In genomic region chr9:57597929-57598382, GRCm38 (mm10) we compare ENCODE assay signal across 14 mouse cellular contexts. TPM values are rescaled to one million over a fixed set of nuclear protein-coding genes. Genes with fewer than 3 reads are reported as not detected.
DNase-seq lines count a peak whose midpoint lies in the region; ATAC-seq lines count a peak whose summit lies in the region.
"Had no signal": no experiment of that assay in that cellular context is flagged by ENCODE, and none has a peak within 500 bp of the region (broad histone marks: within the 10 kb centered on the region; RNA-seq: fewer than 3 reads in every experiment).

No protein-coding gene starts in this region.

- H3K36me3 ChIP-seq in heart, embryonic 12.5 days, result peaks cover 27% of the 10 kb centered on the region
- peaks cover 13% of the 10 kb centered on the region for H3K36me3 ChIP-seq in midbrain, embryonic 12.5 days
- H3K36me3 ChIP-seq in midbrain, embryonic 16.5 days (ENCODE audit: control insufficient read depth, insufficient read depth, low read length), result peaks cover 11% of the 10 kb centered on the region
- no peaks in the 10 kb centered on the region for H3K36me3 ChIP-seq in stomach, embryonic 16.5 days (ENCODE audit: control insufficient read depth, insufficient read depth, low read length)

- peak overlapping the region; percentile 35; the same call in 1 of the 2 replicates for H3K9ac ChIP-seq in heart, embryonic 12.5 days
- no peak overlapping the region; the same call in 1 of the 2 replicates for H3K9ac ChIP-seq in midbrain, embryonic 12.5 days (replicated peaks)
- H3K9ac ChIP-seq in midbrain, embryonic 16.5 days (ENCODE audit: low read depth, low read length), result no peak overlapping the region
- H3K9ac ChIP-seq in stomach, embryonic 16.5 days (ENCODE audit: low read length), result no peak overlapping the region

- H3K27ac ChIP-seq in heart, embryonic 12.5 days (ENCODE audit: poor library complexity, severe bottlenecking), result peak overlapping the region; percentile 2; the same call in 1 of the 2 replicates
- peak overlapping the region; percentile 73 for H3K27ac ChIP-seq in midbrain, embryonic 12.5 days (replicated peaks)
- H3K27ac ChIP-seq in midbrain, embryonic 16.5 days (ENCODE audit: low read length), result no peak overlapping the region
- H3K27ac ChIP-seq in stomach, embryonic 16.5 days (ENCODE audit: low read length), result no peak overlapping the region
- H3K27ac ChIP-seq: macrophage had no signal

- no peaks in the 10 kb centered on the region for H3K27me3 ChIP-seq in heart, embryonic 12.5 days (replicated peaks)
- H3K27me3 ChIP-seq in midbrain, embryonic 12.5 days, result 0 out of 2 replicates have a peak, but pooled peaks cover 7% of the 10 kb centered on the region
- H3K27me3 ChIP-seq in midbrain, embryonic 16.5 days (ENCODE audit: control insufficient read depth, insufficient read depth, low read depth, low read length), result no peaks in the 10 kb centered on the region
- no peaks in the 10 kb centered on the region for H3K27me3 ChIP-seq in stomach, embryonic 16.5 days (ENCODE audit: control insufficient read depth, insufficient read depth, low read length)
- H3K27me3 ChIP-seq: CH12.LX had no signal

- H3K9me3 ChIP-seq in heart, embryonic 12.5 days (replicated peaks), result no peaks in the 10 kb centered on the region
- H3K9me3 ChIP-seq in midbrain, embryonic 12.5 days, result no peaks in the 10 kb centered on the region
- no peaks in the 10 kb centered on the region for H3K9me3 ChIP-seq in midbrain, embryonic 16.5 days (replicated peaks; ENCODE audit: control insufficient read depth, low read length, poor library complexity, severe bottlenecking)
- no peaks in the 10 kb centered on the region for H3K9me3 ChIP-seq in stomach, embryonic 16.5 days (replicated peaks; ENCODE audit: control insufficient read depth, low read length)

- no peak; the same call in 1 of the 2 replicates for ATAC-seq in heart, embryonic 12.5 days (ENCODE audit: insufficient number of reproducible peaks, low FRiP score)
- ATAC-seq in midbrain, embryonic 12.5 days (ENCODE audit: low FRiP score, low read depth), result 0 out of 2 replicates have a peak, but pooled peaks have one; percentile 17
- no peak for ATAC-seq in midbrain, embryonic 16.5 days
- ATAC-seq in stomach, embryonic 16.5 days (ENCODE audit: insufficient read depth, low FRiP score), result peak; percentile 8; the same call in 1 of the 2 replicates

- no peak overlapping the region for H3K4me2 ChIP-seq in heart, embryonic 12.5 days
- H3K4me2 ChIP-seq in midbrain, embryonic 12.5 days (replicated peaks), result no peak overlapping the region
- no peak overlapping the region for H3K4me2 ChIP-seq in midbrain, embryonic 16.5 days (ENCODE audit: low read length)
- H3K4me2 ChIP-seq in stomach, embryonic 16.5 days (ENCODE audit: low read depth, low read length), result no peak overlapping the region

- peaks cover 65% of the 10 kb centered on the region for H3K4me1 ChIP-seq in heart, embryonic 12.5 days (replicated peaks)
- peaks cover 37% of the 10 kb centered on the region for H3K4me1 ChIP-seq in midbrain, embryonic 12.5 days
- peaks cover 8% of the 10 kb centered on the region; the same call in 1 of the 2 replicates for H3K4me1 ChIP-seq in midbrain, embryonic 16.5 days (ENCODE audit: control insufficient read depth, insufficient read depth, low read length)
- H3K4me1 ChIP-seq in stomach, embryonic 16.5 days (ENCODE audit: control insufficient read depth, insufficient read depth, low read length), result peaks cover 5% of the 10 kb centered on the region; the same call in 1 of the 2 replicates

- H3K4me3 ChIP-seq in heart, embryonic 12.5 days, result no peak overlapping the region
- no peak overlapping the region for H3K4me3 ChIP-seq in midbrain, embryonic 12.5 days
- no peak overlapping the region for H3K4me3 ChIP-seq in midbrain, embryonic 16.5 days (ENCODE audit: low read depth, low read length)
- H3K4me3 ChIP-seq in stomach, embryonic 16.5 days (replicated peaks; ENCODE audit: low read length), result no peak overlapping the region

- 13% methylated on average over 4 of the region's 4 CpGs for WGBS in heart, embryonic 12.5 days
- WGBS in midbrain, embryonic 12.5 days, result 21% methylated on average over 4 of the region's 4 CpGs
- 24% methylated on average over 4 of the region's 4 CpGs for WGBS in midbrain, embryonic 16.5 days
- 31% methylated on average over 4 of the region's 4 CpGs for WGBS in stomach, embryonic 16.5 days

- no peak for DNase-seq in heart, adult 8-10 months (ENCODE audit: low spot score)
- peak; percentile 55 to 64 for DNase-seq in kidney, postnatal 25 days
- no peak for DNase-seq in ovary, postnatal 36 days (ENCODE audit: low spot score)
- DNase-seq in adrenal gland, postnatal 4 days (ENCODE audit: low spot score in 2 of 2), result no peak
- DNase-seq: gastrocnemius, postnatal 14 days had no signal

RNA-seq across cellular contexts. Expression of gene Cplx3, which starts 8.1 kb away (rescaled TPM):
- polyA plus RNA-seq in heart, embryonic 12.5 days (2016; fragmentation: Nextera tagmentation; extraction: Ambion mirVana), result not detected in 2 replicates
- total RNA-seq in heart, adult 8-10 months (2022), result not detected
- polyA plus RNA-seq in midbrain, embryonic 12.5 days (2016; fragmentation: Nextera tagmentation; extraction: Ambion mirVana), result 3.7 and 4.8 TPM in 2 replicates
- polyA plus RNA-seq in midbrain, embryonic 16.5 days (2015; fragmentation: Nextera tagmentation; extraction: Ambion mirVana), result 0.46 and 1.3 TPM in 2 replicates
- polyA plus RNA-seq in stomach, embryonic 16.5 days (2015; fragmentation: Nextera tagmentation; extraction: Ambion mirVana), result not detected in 2 replicates
- not detected for total RNA-seq in adrenal gland, postnatal 4 days (2021)
- total RNA-seq: CH12.LX; gastrocnemius, postnatal 14 days had no signal
- polyA plus RNA-seq: intestine, embryonic 14.5 days; macrophage; spleen, adult 2 months had no signal

RNA-seq across cellular contexts. Expression of gene Ulk3, which starts 8.7 kb away (rescaled TPM):
- polyA plus RNA-seq in heart, embryonic 12.5 days (2016; fragmentation: Nextera tagmentation; extraction: Ambion mirVana), result 18.1 and 19.5 TPM in 2 replicates
- total RNA-seq in heart, adult 8-10 months (2022), result 10 to 100 TPM in 2 of 4 experiments, 1 to 10 TPM in 2; 6.9 to 11.9 (median 10.0) TPM
- polyA plus RNA-seq in midbrain, embryonic 12.5 days (2016; fragmentation: Nextera tagmentation; extraction: Ambion mirVana), result 21.6 and 22.9 TPM in 2 replicates
- polyA plus RNA-seq in midbrain, embryonic 16.5 days (2015; fragmentation: Nextera tagmentation; extraction: Ambion mirVana), result 29.5 and 38.3 TPM in 2 replicates
- 21.6 and 22.3 TPM in 2 replicates for polyA plus RNA-seq in stomach, embryonic 16.5 days (2015; fragmentation: Nextera tagmentation; extraction: Ambion mirVana)
- 10 to 100 TPM; 23.4 to 29.2 TPM for total RNA-seq in adrenal gland, postnatal 4 days (2021)

RNA-seq across cellular contexts. Expression of gene Lman1l, which starts 22.6 kb away (rescaled TPM):
- not detected in 2 replicates for polyA plus RNA-seq in heart, embryonic 12.5 days (2016; fragmentation: Nextera tagmentation; extraction: Ambion mirVana)
- under 1 TPM in 3 of 4 experiments, not detected in 1; 0.16 to 0.32 (median 0.22) TPM for total RNA-seq in heart, adult 8-10 months (2022)
- polyA plus RNA-seq in midbrain, embryonic 12.5 days (2016; fragmentation: Nextera tagmentation; extraction: Ambion mirVana), result 0.10 TPM in 1 of 2 replicates, not detected in the other
- not detected in 2 replicates for polyA plus RNA-seq in midbrain, embryonic 16.5 days (2015; fragmentation: Nextera tagmentation; extraction: Ambion mirVana)
- polyA plus RNA-seq in stomach, embryonic 16.5 days (2015; fragmentation: Nextera tagmentation; extraction: Ambion mirVana), result not detected in 2 replicates
- total RNA-seq in adrenal gland, postnatal 4 days (2021), result not detected
- total RNA-seq: CH12.LX; gastrocnemius, postnatal 14 days; left cerebral cortex, postnatal 36 days had no signal
- polyA plus RNA-seq: intestine, embryonic 14.5 days; macrophage had no signal

RNA-seq across cellular contexts. Expression of gene Scamp2, which starts 37.2 kb away (rescaled TPM):
- 52.5 and 55.6 TPM in 2 replicates for polyA plus RNA-seq in heart, embryonic 12.5 days (2016; fragmentation: Nextera tagmentation; extraction: Ambion mirVana)
- 10 to 100 TPM; 25.0 to 31.1 (median 25.3) TPM for total RNA-seq in heart, adult 8-10 months (2022)
- 57.6 and 62.6 TPM in 2 replicates for polyA plus RNA-seq in midbrain, embryonic 12.5 days (2016; fragmentation: Nextera tagmentation; extraction: Ambion mirVana)
- polyA plus RNA-seq in midbrain, embryonic 16.5 days (2015; fragmentation: Nextera tagmentation; extraction: Ambion mirVana), result 44.1 and 44.2 TPM in 2 replicates
- polyA plus RNA-seq in stomach, embryonic 16.5 days (2015; fragmentation: Nextera tagmentation; extraction: Ambion mirVana), result 98.7 and 105 TPM in 2 replicates
- total RNA-seq in adrenal gland, postnatal 4 days (2021), result 10 to 100 TPM; 63.4 to 72.2 TPM

RNA-seq across cellular contexts. Expression of gene Mpi, which starts 45.4 kb away (rescaled TPM):
- polyA plus RNA-seq in heart, embryonic 12.5 days (2016; fragmentation: Nextera tagmentation; extraction: Ambion mirVana), result 75.6 and 82.6 TPM in 2 replicates
- total RNA-seq in heart, adult 8-10 months (2022), result 100 to 1,000 TPM; 127 to 162 (median 147) TPM
- polyA plus RNA-seq in midbrain, embryonic 12.5 days (2016; fragmentation: Nextera tagmentation; extraction: Ambion mirVana), result 65.7 and 67.3 TPM in 2 replicates
- 75.4 and 77.6 TPM in 2 replicates for polyA plus RNA-seq in midbrain, embryonic 16.5 days (2015; fragmentation: Nextera tagmentation; extraction: Ambion mirVana)
- 45.2 and 49.0 TPM in 2 replicates for polyA plus RNA-seq in stomach, embryonic 16.5 days (2015; fragmentation: Nextera tagmentation; extraction: Ambion mirVana)
- 10 to 100 TPM; 50.7 to 55.7 TPM for total RNA-seq in adrenal gland, postnatal 4 days (2021)

Comparison
In these comparisons a context has a peak if more than half of its experiments do, and no peak if none do; other contexts are left out.
1. ATAC-seq: peak in midbrain, embryonic 12.5 days (single experiment) and stomach, embryonic 16.5 days (single experiment); none in heart, embryonic 12.5 days (single experiment) and midbrain, embryonic 16.5 days (single experiment).
2. H3K27ac ChIP-seq: peak in heart, embryonic 12.5 days (single experiment) and midbrain, embryonic 12.5 days (single experiment); none in midbrain, embryonic 16.5 days (single experiment) and stomach, embryonic 16.5 days (single experiment).
3. DNase-seq: peak in kidney, postnatal 25 days (2 of 2); none in heart, adult 8-10 months (single experiment), ovary, postnatal 36 days (single experiment) and adrenal gland, postnatal 4 days (0 of 2).